Mouse (Mus musculus): ENCODE measurements around the gene Zhx3. TPM values are rescaled to one million over a fixed set of nuclear protein-coding genes. Genes with fewer than 3 reads are reported as not detected.

Gene Zhx3
- polyA plus RNA-seq, 1 experiment from 2014 or later: 14.5 TPM

GRCm38 (mm10) chr2:160731839-160732261 is 140.9 kb downstream of the Zhx3 start:
- Histone ChIP-seq H3K27me3 (peaks cover 2% of the 10 kb centered on the region; the same call in 1 of the 2 replicates), H3K9ac (peak overlapping the region; percentile 98), H3K27ac (peak overlapping the region; percentile 95), H3K4me2 (peak overlapping the region; percentile 82), H3K36me3 (peaks cover 29% of the 10 kb centered on the region), H3K9me3 (replicated peaks) (no peaks in the 10 kb centered on the region), H3K4me1 (peaks cover 55% of the 10 kb centered on the region), H3K4me3 (replicated peaks) (peak overlapping the region; percentile 89)
- under 1% methylated on average over 32 of the region's 32 CpGs for WGBS
- ATAC-seq (replicated peaks; ENCODE audit: low FRiP score): peak; percentile 38

- Histone ChIP-seq H3K4me2 (peak within 1 kb of the TSS; percentile 82), H3K9ac (peak within 1 kb of the TSS; percentile 98), H3K36me3 (peaks cover 24% of the 10 kb centered on the region), H3K4me1 (peaks cover 54% of the 10 kb centered on the region), H3K27me3 (peaks cover 2% of the 10 kb centered on the region; the same call in 1 of the 2 replicates), H3K9me3 (replicated peaks) (no peaks in the 10 kb centered on the region), H3K4me3 (replicated peaks) (peak within 1 kb of the TSS; percentile 89), H3K27ac (peak within 1 kb of the TSS; percentile 95)
- peak; percentile 95 for ATAC-seq (replicated peaks; ENCODE audit: low FRiP score)
- under 1% methylated on average over 95 of the region's 99 CpGs for WGBS
Measured at GRCm38 (mm10) chr2:160731117-160731838, 141.5 kb downstream of the Zhx3 start, which contains the start of gene Plcg1. TSS of gene Plcg1 (plus strand) at chr2:160731300.

GRCm38 (mm10) chr2:160730797-160731116 is 142.0 kb downstream of the Zhx3 start:
- no peak; the same call in 1 of the 2 replicates for ATAC-seq (replicated peaks; ENCODE audit: low FRiP score)
- Histone ChIP-seq H3K4me2 (peak overlapping the region; percentile 82), H3K27ac (no peak overlapping the region), H3K4me3 (replicated peaks) (peak overlapping the region; percentile 89), H3K9me3 (replicated peaks) (no peaks in the 10 kb centered on the region), H3K9ac (peak overlapping the region; percentile 98), H3K4me1 (peaks cover 49% of the 10 kb centered on the region), H3K36me3 (peaks cover 20% of the 10 kb centered on the region), H3K27me3 (peaks cover 2% of the 10 kb centered on the region; the same call in 1 of the 2 replicates)
- WGBS: 5% methylated on average over 19 of the region's 19 CpGs

- no peak for ATAC-seq (replicated peaks; ENCODE audit: low FRiP score)
- Histone ChIP-seq H3K9ac (peak overlapping the region; percentile 98), H3K27ac (no peak overlapping the region), H3K4me3 (replicated peaks) (peak overlapping the region; percentile 89), H3K4me2 (peak overlapping the region; percentile 82), H3K9me3 (replicated peaks) (no peaks in the 10 kb centered on the region), H3K4me1 (peaks cover 43% of the 10 kb centered on the region), H3K36me3 (peaks cover 20% of the 10 kb centered on the region), H3K27me3 (peaks cover 2% of the 10 kb centered on the region; the same call in 1 of the 2 replicates)
- WGBS: 25% methylated on average over 17 of the region's 17 CpGs
Measured at GRCm38 (mm10) chr2:160729851-160730796, 142.7 kb downstream of the Zhx3 start.

GRCm38 (mm10) chr2:160729436-160729835 is 143.4 kb downstream of the Zhx3 start:
- no peak overlapping the region for H3K27ac ChIP-seq
- peaks cover 2% of the 10 kb centered on the region; the same call in 1 of the 2 replicates for H3K27me3 ChIP-seq
- peaks cover 37% of the 10 kb centered on the region for H3K4me1 ChIP-seq
- no peaks in the 10 kb centered on the region for H3K9me3 ChIP-seq (replicated peaks)
- peaks cover 20% of the 10 kb centered on the region for H3K36me3 ChIP-seq
- no peak overlapping the region for H3K9ac ChIP-seq
- WGBS: 77% methylated on average over 2 of the region's 2 CpGs
- H3K4me2 ChIP-seq: no peak overlapping the region
- ATAC-seq (replicated peaks; ENCODE audit: low FRiP score): no peak
- H3K4me3 ChIP-seq (replicated peaks): no peak overlapping the region; the same call in 1 of the 2 replicates

GRCm38 (mm10) chr2:160728972-160729371 is 143.8 kb downstream of the Zhx3 start:
- 89% methylated on average over 3 of the region's 3 CpGs for WGBS
- Histone ChIP-seq H3K4me1 (peaks cover 32% of the 10 kb centered on the region), H3K36me3 (peaks cover 20% of the 10 kb centered on the region), H3K9me3 (replicated peaks) (no peaks in the 10 kb centered on the region), H3K9ac (no peak overlapping the region), H3K27me3 (peaks cover 2% of the 10 kb centered on the region; the same call in 1 of the 2 replicates), H3K27ac (no peak overlapping the region), H3K4me2 (no peak overlapping the region), H3K4me3 (replicated peaks) (no peak overlapping the region)
- ATAC-seq (replicated peaks; ENCODE audit: low FRiP score): no peak

GRCm38 (mm10) chr2:160725877-160726864 is 146.6 kb downstream of the Zhx3 start:
- Histone ChIP-seq H3K9ac (no peak overlapping the region), H3K4me2 (no peak overlapping the region), H3K36me3 (peaks cover 44% of the 10 kb centered on the region), H3K9me3 (replicated peaks) (no peaks in the 10 kb centered on the region), H3K4me1 (peaks cover 12% of the 10 kb centered on the region), H3K27ac (no peak overlapping the region), H3K27me3 (peaks cover 2% of the 10 kb centered on the region; the same call in 1 of the 2 replicates), H3K4me3 (replicated peaks) (no peak overlapping the region)
- no peak for ATAC-seq (replicated peaks; ENCODE audit: low FRiP score)
- WGBS: 87% methylated on average over 6 of the region's 6 CpGs

- H3K36me3 ChIP-seq: peaks cover 59% of the 10 kb centered on the region
- no peak overlapping the region for H3K9ac ChIP-seq
- no peaks in the 10 kb centered on the region for H3K27me3 ChIP-seq
- no peaks in the 10 kb centered on the region for H3K9me3 ChIP-seq (replicated peaks)
- WGBS: 81% methylated on average over 5 of the region's 5 CpGs
- H3K27ac ChIP-seq: no peak overlapping the region
- ATAC-seq (replicated peaks; ENCODE audit: low FRiP score): no peak
- no peaks in the 10 kb centered on the region for H3K4me1 ChIP-seq
- no peak overlapping the region for H3K4me3 ChIP-seq (replicated peaks)
- no peak overlapping the region for H3K4me2 ChIP-seq
Measured at GRCm38 (mm10) chr2:160724536-160724935, 148.3 kb downstream of the Zhx3 start.

GRCm38 (mm10) chr2:160723613-160724375 is 149.0 kb downstream of the Zhx3 start:
- H3K4me2 ChIP-seq: no peak overlapping the region
- 89% methylated on average over 4 of the region's 4 CpGs for WGBS
- H3K9me3 ChIP-seq (replicated peaks): no peaks in the 10 kb centered on the region
- no peaks in the 10 kb centered on the region for H3K4me1 ChIP-seq
- H3K36me3 ChIP-seq: peaks cover 66% of the 10 kb centered on the region
- no peak overlapping the region for H3K9ac ChIP-seq
- H3K4me3 ChIP-seq (replicated peaks): no peak overlapping the region
- H3K27me3 ChIP-seq: no peaks in the 10 kb centered on the region
- H3K27ac ChIP-seq: no peak overlapping the region
- ATAC-seq (replicated peaks; ENCODE audit: low FRiP score): no peak

GRCm38 (mm10) chr2:160722714-160723113 is 150.1 kb downstream of the Zhx3 start:
- peaks cover 76% of the 10 kb centered on the region for H3K36me3 ChIP-seq
- no peak overlapping the region for H3K4me3 ChIP-seq (replicated peaks)
- H3K27me3 ChIP-seq: no peaks in the 10 kb centered on the region
- H3K27ac ChIP-seq: no peak overlapping the region
- H3K9ac ChIP-seq: no peak overlapping the region
- no peaks in the 10 kb centered on the region for H3K4me1 ChIP-seq
- no peak overlapping the region for H3K4me2 ChIP-seq
- ATAC-seq (replicated peaks; ENCODE audit: low FRiP score): peak; percentile 83; the same call in 1 of the 2 replicates
- no peaks in the 10 kb centered on the region for H3K9me3 ChIP-seq (replicated peaks)
- WGBS: 37% methylated on average over 4 of the region's 4 CpGs

All from kidney, embryonic 15.5 days (tissue).